Mouse (Mus musculus) kidney, adult 18-20 months (tissue): Measurements from ENCODE around the gene Dnaja3.
A peak's percentile ranks its signal among the peaks of the same experiment; 100 is the strongest.
"Not testable (repeated sequence)": the region's sequence is repeated elsewhere in the genome, so short reads cannot be mapped to it uniquely, and the experiment has no call there.

Experiments
- DNase-seq: peaks from one replicate; pipeline ENCODE4 v3.0.0; 2021

The Dnaja3 gene

DNA sequence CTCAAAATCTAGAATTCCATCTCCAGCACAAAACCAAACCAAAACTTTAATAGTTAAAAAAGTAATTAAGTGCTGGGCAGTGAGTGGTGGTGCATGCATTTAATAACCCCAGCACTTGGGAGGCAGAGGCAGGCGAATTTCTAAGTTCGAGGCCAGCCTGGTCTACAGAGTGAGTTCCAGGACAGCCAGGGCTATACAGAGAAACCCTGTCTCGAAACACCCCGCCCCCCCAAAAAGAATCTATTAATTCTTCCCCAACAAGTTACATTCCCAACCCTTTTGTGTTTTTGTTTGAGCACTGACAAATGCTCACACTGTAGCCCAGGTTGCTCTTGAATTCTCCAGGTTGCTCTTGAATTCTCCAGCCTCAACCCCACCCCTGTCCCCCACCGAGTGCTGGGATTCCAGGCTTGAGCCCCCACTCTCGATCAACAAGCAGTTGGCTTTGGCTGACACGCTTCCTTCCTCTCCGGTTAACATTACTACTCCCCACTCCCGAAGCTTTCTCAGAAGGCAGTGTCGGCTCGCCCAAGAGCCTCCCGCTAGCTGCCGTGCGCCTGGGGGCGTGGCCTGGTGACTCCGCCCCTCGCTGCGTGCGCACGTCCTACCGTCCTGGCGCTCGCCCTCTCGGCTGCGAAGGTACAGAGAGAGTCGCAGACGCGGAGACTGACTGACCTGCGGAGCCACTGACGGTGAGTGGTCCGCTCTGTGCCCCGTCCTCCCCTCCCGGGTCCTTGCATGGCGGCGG is 86.2 kb downstream of the Dnaja3 start, which contains the start of gene Hmox2:
Gene Hmox2, plus strand, starts transcription at position 582 of the 748 bp plus-strand sequence.
- DNase-seq, result peak; percentile 96

- peak; percentile 71 for DNase-seq
Observed at GRCm38 (mm10) chr16:4726528-4727128, 86.8 kb downstream of the Dnaja3 start.

DNA sequence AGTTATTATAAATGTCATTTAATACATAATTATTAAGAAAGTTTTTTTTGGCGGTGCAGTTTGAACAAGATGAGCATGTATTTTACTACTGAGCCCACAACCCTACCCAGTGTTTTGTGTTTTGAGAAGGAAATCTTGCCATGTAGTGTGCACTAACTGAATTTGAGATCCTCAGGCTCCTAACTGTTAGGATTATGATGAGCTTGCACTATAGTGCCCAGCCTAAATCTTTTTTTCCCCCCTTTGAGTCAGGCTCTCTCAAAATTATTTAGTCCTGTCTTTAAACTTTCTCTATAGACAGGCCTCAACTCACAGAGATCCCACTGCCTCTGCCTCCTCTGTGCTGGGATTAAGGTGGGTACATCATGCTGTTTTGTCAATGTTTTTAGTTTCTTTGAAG is 87.7 kb downstream of the Dnaja3 start:
- DNase-seq, result no peak

DNA sequence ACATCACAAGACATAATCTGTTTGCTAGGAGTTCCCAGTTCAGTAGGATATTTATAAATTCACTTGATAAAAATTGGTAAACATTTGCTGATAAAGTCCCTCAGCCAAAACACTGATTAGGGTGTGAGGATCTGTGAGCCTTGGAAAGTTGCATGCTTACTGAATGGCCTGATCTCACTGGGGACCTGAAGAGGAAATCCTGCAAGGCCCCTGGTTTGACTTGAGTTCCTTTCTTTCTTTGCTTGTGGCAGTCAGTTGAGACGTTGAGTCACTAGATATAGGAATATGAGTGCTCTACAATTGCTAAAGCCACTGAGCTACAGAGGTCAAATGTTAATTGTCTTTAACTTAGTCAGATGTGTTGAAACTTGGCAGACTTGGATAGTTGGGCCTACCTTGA is 88.2 kb downstream of the Dnaja3 start:
- no peak for DNase-seq

DNA sequence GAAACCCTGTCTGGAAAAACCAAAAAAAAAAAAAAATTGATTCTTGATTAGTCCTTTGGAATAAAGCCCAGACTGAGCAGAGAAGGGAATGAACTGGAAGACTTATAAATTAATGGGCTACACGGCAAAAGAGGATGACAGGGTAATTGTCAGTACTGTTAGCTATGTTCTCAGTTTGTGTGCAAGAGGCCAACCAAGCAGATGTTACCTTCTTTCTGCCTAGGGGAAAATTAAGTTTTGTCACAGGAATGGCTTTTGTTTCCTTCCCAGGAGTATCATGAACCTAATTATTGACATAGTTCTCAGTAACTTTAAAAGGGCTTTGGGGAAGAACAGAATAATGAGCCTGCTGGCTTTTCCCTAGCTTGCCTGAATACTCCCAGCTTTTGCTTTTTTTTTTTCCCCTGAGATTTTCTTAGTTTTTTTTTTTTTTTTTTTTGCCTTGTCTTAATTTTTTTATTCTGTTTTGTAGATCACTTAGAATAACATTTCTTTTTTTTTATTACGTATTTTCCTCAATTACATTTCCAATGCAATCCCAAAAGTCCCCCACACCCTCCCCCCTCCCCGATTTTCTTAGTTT is 91.1 kb downstream of the Dnaja3 start:
- no peak for DNase-seq

- no peak for DNase-seq
Observed at GRCm38 (mm10) chr16:4736262-4736661, 96.5 kb downstream of the Dnaja3 start.

DNA sequence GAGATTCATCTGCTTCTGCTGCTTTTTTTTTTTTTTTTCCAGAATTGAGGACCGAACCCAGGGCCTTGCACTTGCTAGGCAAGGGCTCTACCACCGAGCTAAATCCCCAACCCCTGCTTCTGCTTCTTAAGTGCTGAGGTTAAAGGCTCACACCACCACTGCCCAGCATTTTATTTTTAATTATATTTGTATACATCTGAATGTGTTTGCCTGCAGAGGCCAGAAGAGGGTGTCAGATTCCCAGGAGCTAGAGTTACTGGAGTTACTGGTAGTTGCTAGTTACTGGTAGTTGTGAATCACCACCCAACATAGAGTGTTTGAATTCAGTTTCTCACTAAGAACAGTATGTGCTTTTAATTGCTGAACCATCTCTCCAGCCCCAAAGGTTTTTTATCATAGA is 100.2 kb downstream of the Dnaja3 start:
- no peak for DNase-seq

- DNase-seq, result no peak
Observed at GRCm38 (mm10) chr16:4742186-4742585, 102.4 kb downstream of the Dnaja3 start.

GRCm38 (mm10) chr16:4752155-4752554 is 112.4 kb downstream of the Dnaja3 start:
- DNase-seq, result no peak

- no peak for DNase-seq
Observed at GRCm38 (mm10) chr16:4754045-4754444, 114.3 kb downstream of the Dnaja3 start.

DNA sequence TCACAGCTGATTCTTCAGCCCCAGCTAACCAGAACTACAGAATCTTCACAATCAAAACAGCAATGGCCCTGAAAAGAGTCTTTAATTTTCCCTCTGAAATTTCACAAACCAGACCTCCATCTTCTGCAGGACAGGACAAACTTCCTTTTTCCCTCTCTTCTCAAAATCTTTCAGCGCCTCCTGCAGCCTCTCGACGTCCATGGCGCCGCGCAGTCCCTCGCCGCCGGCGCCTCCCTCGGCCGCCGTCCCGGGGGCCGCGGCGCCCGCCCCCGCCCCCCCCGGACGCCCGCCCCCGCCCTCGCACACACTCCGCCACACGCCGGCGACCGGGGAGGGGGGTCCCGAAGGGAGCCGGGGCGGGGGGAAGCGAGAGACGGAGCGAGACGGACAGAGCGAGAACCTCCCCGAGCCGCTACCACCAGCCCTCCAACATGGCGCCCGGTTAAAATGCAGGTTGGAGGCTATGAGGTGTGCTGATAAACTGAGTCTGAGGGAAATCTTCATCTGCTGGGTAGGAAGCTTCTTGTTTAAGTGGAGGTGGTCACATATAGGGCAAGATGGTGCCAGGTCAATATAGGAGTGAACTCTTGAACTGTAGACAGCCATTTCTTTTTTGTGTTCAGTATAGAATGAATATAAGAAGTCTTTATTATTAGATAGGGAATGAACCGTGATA is 117.0 kb downstream of the Dnaja3 start:
- not testable (repeated sequence) for DNase-seq
